Comparison of ENCODE assay signal across 20 mouse cellular contexts in the genomic region with DNA sequence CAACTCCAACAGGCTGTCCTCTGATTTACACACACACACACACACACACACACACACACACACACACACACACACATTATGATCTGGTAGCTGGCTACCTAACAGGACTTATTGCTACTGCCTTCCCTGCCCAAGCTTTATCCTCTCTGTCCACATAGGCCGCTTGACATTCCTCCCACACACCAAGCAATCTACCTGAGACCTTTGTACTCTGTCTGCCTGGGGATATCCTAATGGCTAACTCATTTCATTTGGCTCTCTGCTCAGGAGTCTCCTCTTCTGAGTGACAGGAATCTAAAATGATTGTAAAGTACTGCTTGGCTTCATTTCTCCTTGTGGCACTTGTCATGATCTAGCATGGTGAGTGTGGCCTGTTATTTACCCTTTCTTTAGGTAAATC. TPM values are rescaled to one million over a fixed set of nuclear protein-coding genes. Genes with fewer than 3 reads are reported as not detected.
DNase-seq lines count a peak whose midpoint lies in the region; ATAC-seq and TF ChIP-seq lines count a peak whose summit lies in the region.
"Had no signal": no experiment of that assay in that cellular context is flagged by ENCODE, and none has a peak within 500 bp of the region (broad histone marks: within the 10 kb centered on the region; RNA-seq: fewer than 3 reads in every experiment).

No protein-coding gene starts in this region.

- H3K4me2 ChIP-seq in liver, embryonic 12.5 days = no peak overlapping the region
- no peak overlapping the region for H3K4me2 ChIP-seq in kidney, embryonic 14.5 days (replicated peaks; ENCODE audit: low read depth, low read length)
- no peak overlapping the region for H3K4me2 ChIP-seq in liver, embryonic 14.5 days (ENCODE audit: low read depth)
- H3K4me2 ChIP-seq: embryonic facial prominence, embryonic 13.5 days; forebrain, embryonic 15.5 days; hindbrain, embryonic 12.5 days; lung, embryonic 14.5 days; midbrain, embryonic 15.5 days; neural tube, embryonic 15.5 days had no signal

- no peak overlapping the region for H3K4me3 ChIP-seq in liver, embryonic 12.5 days
- H3K4me3 ChIP-seq in kidney, embryonic 14.5 days (ENCODE audit: low read length) = no peak overlapping the region
- no peak overlapping the region for H3K4me3 ChIP-seq in liver, embryonic 14.5 days (ENCODE audit: insufficient read depth in 1 of 2, low read depth in 2 of 2, low read length in 2 of 2)
- H3K4me3 ChIP-seq: embryonic facial prominence, embryonic 13.5 days; forebrain, embryonic 15.5 days; hindbrain, embryonic 12.5 days; midbrain, embryonic 15.5 days; neural tube, embryonic 15.5 days had no signal

- no peak for TF ChIP-seq EP300 in liver, embryonic 14.5 days (IDR thresholded peaks at IDR 0.05; ENCODE audit: low read depth)

- TF ChIP-seq CTCF in liver, embryonic 14.5 days (IDR thresholded peaks at IDR 0.05; ENCODE audit: low read depth) = no peak

- H3K9ac ChIP-seq in liver, embryonic 12.5 days = no peak overlapping the region
- no peak overlapping the region for H3K9ac ChIP-seq in kidney, embryonic 14.5 days (ENCODE audit: low read depth, low read length)
- H3K9ac ChIP-seq in liver, embryonic 14.5 days (replicated peaks) = no peak overlapping the region
- H3K9ac ChIP-seq: embryonic facial prominence, embryonic 13.5 days; forebrain, embryonic 15.5 days; hindbrain, embryonic 12.5 days; lung, embryonic 14.5 days; midbrain, embryonic 15.5 days; neural tube, embryonic 15.5 days had no signal

- no peaks in the 10 kb centered on the region for H3K36me3 ChIP-seq in liver, embryonic 12.5 days
- no peaks in the 10 kb centered on the region for H3K36me3 ChIP-seq in kidney, embryonic 14.5 days (ENCODE audit: control insufficient read depth, insufficient read depth, low read length)
- H3K36me3 ChIP-seq in liver, embryonic 14.5 days (replicated peaks; ENCODE audit: control insufficient read depth, insufficient read depth, low read depth) = no peaks in the 10 kb centered on the region
- H3K36me3 ChIP-seq: embryonic facial prominence, embryonic 13.5 days; forebrain, embryonic 15.5 days; hindbrain, embryonic 12.5 days; midbrain, embryonic 15.5 days; neural tube, embryonic 15.5 days had no signal

- DNase-seq in liver = no peak
- DNase-seq in liver, embryonic 14.5 days (ENCODE audit: low read depth in 3 of 3, low spot score in 3 of 3) = no peak
- no peak for DNase-seq in frontal cortex, postnatal 36 days (ENCODE audit: low spot score in 2 of 2)
- DNase-seq: adrenal gland, adult 8-10 months; cerebellum, postnatal 10 days; gastrocnemius, postnatal 36 days; heart, postnatal 10 days; lung, embryonic 14.5 days; lung, postnatal 36 days; spleen, adult 18-20 months; thymus, postnatal 4 days had no signal

- H3K9me3 ChIP-seq in liver, embryonic 12.5 days (replicated peaks) = no peaks in the 10 kb centered on the region
- H3K9me3 ChIP-seq in kidney, embryonic 14.5 days (ENCODE audit: control insufficient read depth, low read length) = no peaks in the 10 kb centered on the region
- no peaks in the 10 kb centered on the region for H3K9me3 ChIP-seq in liver, embryonic 14.5 days (ENCODE audit: control insufficient read depth, low read length)
- H3K9me3 ChIP-seq: forebrain, embryonic 15.5 days; hindbrain, embryonic 12.5 days; midbrain, embryonic 15.5 days; neural tube, embryonic 15.5 days had no signal

- WGBS in liver, embryonic 12.5 days (ENCODE audit: insufficient replicate concordance) = 65% methylated on average over 1 of the region's 1 CpGs
- 77% methylated on average over 1 of the region's 1 CpGs for WGBS in kidney, embryonic 14.5 days
- 48% methylated on average over 1 of the region's 1 CpGs for WGBS in liver, embryonic 14.5 days (ENCODE audit: insufficient replicate concordance)

- peak; percentile 52 for ATAC-seq in liver, embryonic 12.5 days
- ATAC-seq in kidney, embryonic 14.5 days (ENCODE audit: low FRiP score, low TSS enrichment) = peak; percentile 32; the same call in 1 of the 2 replicates
- ATAC-seq in liver, embryonic 14.5 days (ENCODE audit: insufficient read depth) = peak; percentile 33; the same call in 1 of the 2 replicates
- no peak for ATAC-seq in erythroblast, adult 5-6 weeks (replicated peaks; ENCODE audit: low FRiP score, poor library complexity, severe bottlenecking)
- no peak for ATAC-seq in cerebellum, adult (ENCODE audit: insufficient number of reproducible peaks, low FRiP score, low TSS enrichment)
- ATAC-seq: forebrain, embryonic 15.5 days; midbrain, embryonic 15.5 days had no signal

- no peak overlapping the region for H3K27ac ChIP-seq in liver, embryonic 12.5 days
- H3K27ac ChIP-seq in kidney, embryonic 14.5 days (ENCODE audit: low read depth, low read length) = no peak overlapping the region
- H3K27ac ChIP-seq in liver, embryonic 14.5 days = no peak overlapping the region
- H3K27ac ChIP-seq: embryonic facial prominence, embryonic 13.5 days; forebrain, embryonic 15.5 days; hindbrain, embryonic 12.5 days; midbrain, embryonic 15.5 days; neural tube, embryonic 15.5 days had no signal

- no peaks in the 10 kb centered on the region for H3K27me3 ChIP-seq in liver, embryonic 12.5 days (replicated peaks)
- no peaks in the 10 kb centered on the region for H3K27me3 ChIP-seq in kidney, embryonic 14.5 days (ENCODE audit: control insufficient read depth, insufficient read depth, low read length)
- H3K27me3 ChIP-seq in liver, embryonic 14.5 days (ENCODE audit: control insufficient read depth, insufficient read depth, low read length) = no peaks in the 10 kb centered on the region
- H3K27me3 ChIP-seq: embryonic facial prominence, embryonic 13.5 days; forebrain, embryonic 15.5 days; hindbrain, embryonic 12.5 days; midbrain, embryonic 15.5 days; neural tube, embryonic 15.5 days had no signal

- no peaks in the 10 kb centered on the region for H3K4me1 ChIP-seq in liver, embryonic 12.5 days
- H3K4me1 ChIP-seq in kidney, embryonic 14.5 days (ENCODE audit: control insufficient read depth, insufficient read depth, low read length) = no peaks in the 10 kb centered on the region
- 0 out of 4 replicates have a peak, but pooled peaks cover 0 to 1% of the 10 kb centered on the region in 2 experiments for H3K4me1 ChIP-seq in liver, embryonic 14.5 days (replicated peaks; ENCODE audit: control insufficient read depth in 2 of 2, insufficient read depth in 2 of 2, low read length in 1 of 2)
- H3K4me1 ChIP-seq: embryonic facial prominence, embryonic 13.5 days; forebrain, embryonic 15.5 days; hindbrain, embryonic 12.5 days; midbrain, embryonic 15.5 days; neural tube, embryonic 15.5 days had no signal

RNA-seq across cellular contexts. Expression of gene Ngly1, which starts 59.9 kb away (rescaled TPM):
- 22.0 and 23.0 TPM in 2 replicates for polyA plus RNA-seq in liver, embryonic 12.5 days (2016; fragmentation: Nextera tagmentation; extraction: Ambion mirVana)
- polyA plus RNA-seq in kidney, embryonic 14.5 days (2014; fragmentation: Nextera tagmentation; extraction: Ambion mirVana) = 28.4 and 36.6 TPM in 2 replicates
- 4.2 and 6.9 TPM in 2 replicates for polyA plus RNA-seq in liver, embryonic 14.5 days (2012; rRNA removed)
- polyA plus RNA-seq in liver, embryonic 14.5 days (2014; fragmentation: Nextera tagmentation; extraction: Ambion mirVana) = 21.7 and 23.5 TPM in 2 replicates
- total RNA-seq in erythroblast, adult 5-6 weeks (2015; ENCODE audit: low replicate concordance) = 18.8 and 27.1 TPM in 2 replicates
- 17.1 and 29.0 TPM in 2 replicates for total RNA-seq in erythroblast, adult 5-6 weeks (2017; ENCODE audit: low replicate concordance)

Comparison
In these comparisons a context has a peak if more than half of its experiments do, and no peak if none do; other contexts are left out.
1. ATAC-seq: peak in liver, embryonic 12.5 days (single experiment), kidney, embryonic 14.5 days (single experiment) and liver, embryonic 14.5 days (single experiment); none in erythroblast, adult 5-6 weeks (single experiment) and cerebellum, adult (single experiment).